Mouse (Mus musculus): ENCODE data around the gene Atg5.

Atg5 gene

GRCm38 (mm10) chr10:44354393-44354792 is 86.2 kb downstream of the Atg5 start:
- no peak for DNase-seq (ENCODE audit: low read depth)

- DNase-seq (ENCODE audit: low read depth), result no peak
Observed at GRCm38 (mm10) chr10:44355216-44355615, 87.1 kb downstream of the Atg5 start.

GRCm38 (mm10) chr10:44356625-44357024 is 88.5 kb downstream of the Atg5 start:
- DNase-seq (ENCODE audit: low read depth), result no peak

GRCm38 (mm10) chr10:44357316-44357715 is 89.2 kb downstream of the Atg5 start:
- DNase-seq (ENCODE audit: low read depth), result no peak

- no peak for DNase-seq (ENCODE audit: low read depth)
Observed at GRCm38 (mm10) chr10:44358816-44359215, 90.7 kb downstream of the Atg5 start.

GRCm38 (mm10) chr10:44360632-44361031 is 92.5 kb downstream of the Atg5 start:
- no peak for DNase-seq (ENCODE audit: low read depth)

- no peak for DNase-seq (ENCODE audit: low read depth)
Observed at GRCm38 (mm10) chr10:44362435-44362834, 94.3 kb downstream of the Atg5 start.

GRCm38 (mm10) chr10:44362846-44363245 is 94.7 kb downstream of the Atg5 start:
- no peak for DNase-seq (ENCODE audit: low read depth)

GRCm38 (mm10) chr10:44366186-44366585 is 98.0 kb downstream of the Atg5 start:
- no peak for DNase-seq (ENCODE audit: low read depth)

GRCm38 (mm10) chr10:44367043-44367442 is 98.9 kb downstream of the Atg5 start:
- no peak for DNase-seq (ENCODE audit: low read depth)

- no peak for DNase-seq (ENCODE audit: low read depth)
Observed at GRCm38 (mm10) chr10:44368596-44368995, 100.4 kb downstream of the Atg5 start.

- no peak for DNase-seq (ENCODE audit: low read depth)
Observed at GRCm38 (mm10) chr10:44370666-44371065, 102.5 kb downstream of the Atg5 start.

GRCm38 (mm10) chr10:44372210-44372609 is 104.1 kb downstream of the Atg5 start:
- DNase-seq (ENCODE audit: low read depth), result no peak

GRCm38 (mm10) chr10:44374678-44375077 is 106.5 kb downstream of the Atg5 start:
- no peak for DNase-seq (ENCODE audit: low read depth)

GRCm38 (mm10) chr10:44375501-44375900 is 107.3 kb downstream of the Atg5 start:
- no peak for DNase-seq (ENCODE audit: low read depth)

- DNase-seq (ENCODE audit: low read depth), result no peak
Observed at GRCm38 (mm10) chr10:44377821-44378220, 109.7 kb downstream of the Atg5 start.

- DNase-seq (ENCODE audit: low read depth), result no peak
Observed at GRCm38 (mm10) chr10:44378403-44378802, 110.2 kb downstream of the Atg5 start.

- DNase-seq (ENCODE audit: low read depth), result peak; percentile 18
Observed at GRCm38 (mm10) chr10:44380476-44381208, 112.5 kb downstream of the Atg5 start.

- no peak for DNase-seq (ENCODE audit: low read depth)
Observed at GRCm38 (mm10) chr10:44381397-44381796, 113.2 kb downstream of the Atg5 start.

- DNase-seq (ENCODE audit: low read depth), result no peak
Observed at GRCm38 (mm10) chr10:44381948-44382347, 113.8 kb downstream of the Atg5 start.

GRCm38 (mm10) chr10:44383213-44383612 is 115.1 kb downstream of the Atg5 start:
- no peak for DNase-seq (ENCODE audit: low read depth)

- DNase-seq (ENCODE audit: low read depth), result no peak
Observed at GRCm38 (mm10) chr10:44385227-44385626, 117.1 kb downstream of the Atg5 start.

GRCm38 (mm10) chr10:44388706-44389233 is 120.6 kb downstream of the Atg5 start:
- DNase-seq (ENCODE audit: low read depth), result no peak

GRCm38 (mm10) chr10:44390286-44390685 is 122.1 kb downstream of the Atg5 start:
- DNase-seq (ENCODE audit: low read depth), result no peak

Data from fibroblast of lung, adult 2 months (primary cell).